Mouse (Mus musculus) brown adipose tissue, adult 24 weeks (tissue): ENCODE results near the gene Bcl2l2. TPM values are rescaled to one million over a fixed set of nuclear protein-coding genes. Genes with fewer than 3 reads are reported as not detected.

ENCODE experiments used
- polyA plus RNA-seq: library from polyadenylated mRNA; stranded (reverse); fragments of >200 nt; gene quantifications from 2 replicates; pipeline ENCODE4 v1.2.4, GENCODE M21; 2012; ENCODE audit not compliant: missing spikeins, insufficient read depth, insufficient read length

Gene Bcl2l2
- polyA plus RNA-seq, 1 experiment: 28.2 TPM

Other genes starting within 250 kb of the Bcl2l2 start
- not detected in 2 replicates for gene Gm17606, start 242.4 kb upstream of the Bcl2l2 start, polyA plus RNA-seq
- gene Cdh24, start 242.0 kb upstream of the Bcl2l2 start, polyA plus RNA-seq: not detected in 2 replicates
- gene 1700123O20Rik, start 197.2 kb upstream of the Bcl2l2 start, polyA plus RNA-seq: 33.3 and 43.1 TPM in 2 replicates
- gene Acin1, start 196.4 kb upstream of the Bcl2l2 start, polyA plus RNA-seq: 47.2 and 50.6 TPM in 2 replicates
- not detected in 2 replicates for gene Gm29776, start 184.5 kb upstream of the Bcl2l2 start, polyA plus RNA-seq
- not detected in 2 replicates for gene Cebpe, start 171.2 kb upstream of the Bcl2l2 start, polyA plus RNA-seq
- gene Slc7a8, start 101.4 kb upstream of the Bcl2l2 start, polyA plus RNA-seq: 2.4 and 2.8 TPM in 2 replicates
- gene Rnf212b, start 69.2 kb upstream of the Bcl2l2 start, polyA plus RNA-seq: 1.5 and 2.0 TPM in 2 replicates
- gene Homez, start 12.4 kb upstream of the Bcl2l2 start, polyA plus RNA-seq: 3.3 and 4.6 TPM in 2 replicates
- 15.9 and 20.3 TPM in 2 replicates for gene Ppp1r3e, start 5.8 kb upstream of the Bcl2l2 start, polyA plus RNA-seq
- not detected in 2 replicates for gene Gm20521, start 64 bp downstream of the Bcl2l2 start, polyA plus RNA-seq
- gene Pabpn1, start 9.1 kb downstream of the Bcl2l2 start, polyA plus RNA-seq: 75.5 and 89.7 TPM in 2 replicates
- 4.9 and 6.6 TPM in 2 replicates for gene Slc22a17, start 29.8 kb downstream of the Bcl2l2 start, polyA plus RNA-seq
- gene Efs, start 42.7 kb downstream of the Bcl2l2 start, polyA plus RNA-seq: 2.6 and 3.4 TPM in 2 replicates
- gene Il25, start 49.3 kb downstream of the Bcl2l2 start, polyA plus RNA-seq: not detected in 2 replicates
- 1.8 and 3.3 TPM in 2 replicates for gene Cmtm5, start 52.9 kb downstream of the Bcl2l2 start, polyA plus RNA-seq
- gene Myh6, start 83.5 kb downstream of the Bcl2l2 start, polyA plus RNA-seq: not detected in 2 replicates
- not detected in 2 replicates for gene Gm17428, start 93.6 kb downstream of the Bcl2l2 start, polyA plus RNA-seq
- 12.0 and 23.5 TPM in 2 replicates for gene Myh7, start 111.2 kb downstream of the Bcl2l2 start, polyA plus RNA-seq
- gene Ngdn, start 132.1 kb downstream of the Bcl2l2 start, polyA plus RNA-seq: 22.0 and 27.3 TPM in 2 replicates
- 2.3 and 2.5 TPM in 2 replicates for gene Zfhx2, start 208.9 kb downstream of the Bcl2l2 start, polyA plus RNA-seq
- 9.0 and 15.6 TPM in 2 replicates for gene Thtpa, start 211.4 kb downstream of the Bcl2l2 start, polyA plus RNA-seq
- 16.9 and 20.8 TPM in 2 replicates for gene Ap1g2, start 223.2 kb downstream of the Bcl2l2 start, polyA plus RNA-seq
- gene Jph4, start 233.6 kb downstream of the Bcl2l2 start, polyA plus RNA-seq: not detected in 2 replicates